Mouse (Mus musculus) olfactory bulb, adult 2 months (tissue): ENCODE data around the gene Acaca.

Experiments used
- CTCF ChIP-seq: fragments of 200-500 bp; IDR thresholded peaks from 2 replicates; pipeline ENCODE4 v1.5.1; 2012; ENCODE audit warnings: low read depth, mild to moderate bottlenecking, low read length, moderate library complexity; ENCODE audit not compliant: insufficient read depth
- POLR2A ChIP-seq: fragments of 200-500 bp; IDR thresholded peaks from 2 replicates; pipeline ENCODE4 v1.6.1; 2012; ENCODE audit warnings: mild to moderate bottlenecking, low read depth, low read length, moderate library complexity; ENCODE audit not compliant: insufficient read depth

GRCm38 (mm10) chr11:84081901-84082300 is 47.6 kb upstream of the Acaca start:
- no peak for TF ChIP-seq POLR2A
- TF ChIP-seq CTCF: no peak
